Mouse (Mus musculus): ENCODE measurements around the gene Mybpc1. TPM values are rescaled to one million over a fixed set of nuclear protein-coding genes. Genes with fewer than 3 reads are reported as not detected.

Gene Mybpc1
- polyA plus RNA-seq, 1 experiment from 2014 or later = 4.5 TPM

DNA sequence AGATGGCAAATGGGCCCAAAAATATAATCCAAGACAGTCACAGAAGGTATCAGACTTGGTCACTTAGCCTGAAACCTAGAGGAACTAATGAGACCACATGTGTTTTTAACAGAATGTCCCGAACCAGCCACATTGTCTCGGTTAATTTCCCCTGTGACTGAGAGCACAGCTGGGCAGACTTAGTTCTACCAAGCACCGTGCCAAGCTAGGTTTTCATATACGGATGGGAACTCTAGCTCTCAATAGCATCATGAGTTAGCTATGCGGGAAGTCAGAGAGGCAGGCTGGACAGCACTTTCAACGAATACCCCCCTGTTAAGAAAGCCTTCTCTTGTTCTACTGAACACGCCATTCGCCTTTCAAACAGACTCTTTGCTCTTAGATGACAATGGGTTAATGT, 1.1 kb upstream of the Mybpc1 start:
- 0 out of 2 replicates have a peak, but pooled peaks cover 3% of the 10 kb centered on the region for H3K4me1 ChIP-seq (replicated peaks)
- ATAC-seq (replicated peaks; ENCODE audit: insufficient number of reproducible peaks, insufficient read depth, low FRiP score, low read depth) = no peak

DNA sequence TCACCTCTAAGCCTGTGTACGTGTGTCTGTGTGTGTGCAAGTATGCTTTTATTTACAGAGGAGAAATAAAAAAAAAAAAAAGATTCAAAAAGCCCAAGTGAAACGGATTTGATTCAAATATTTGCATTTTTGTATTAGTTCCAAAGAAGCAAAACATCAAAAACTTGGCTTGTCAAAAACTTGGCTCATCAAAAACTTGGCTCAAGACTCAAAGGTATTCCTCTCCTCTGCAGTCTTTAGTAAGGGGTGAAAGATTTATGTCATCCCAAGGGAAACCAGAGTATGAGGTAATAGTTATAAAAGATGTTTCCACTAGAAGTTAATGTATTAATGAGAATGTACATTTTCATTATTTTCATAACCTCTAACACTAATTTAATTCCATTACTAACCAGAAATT, 1.2 kb downstream of the Mybpc1 start:
- Histone ChIP-seq H3K9ac (no peak overlapping the region), H3K36me3 (no peaks in the 10 kb centered on the region), H3K27ac (no peak overlapping the region), H3K9me3 (replicated peaks) (no peaks in the 10 kb centered on the region), H3K4me2 (no peak overlapping the region), H3K4me3 (no peak overlapping the region), H3K4me1 (replicated peaks) (0 out of 2 replicates have a peak, but pooled peaks cover 3% of the 10 kb centered on the region), H3K27me3 (0 out of 2 replicates have a peak, but pooled peaks cover 3% of the 10 kb centered on the region)
- ATAC-seq (replicated peaks; ENCODE audit: insufficient number of reproducible peaks, insufficient read depth, low FRiP score, low read depth) = no peak
- 43% methylated on average over 2 of the region's 2 CpGs for WGBS

More for the DNA sequence above, 1.1 kb upstream of the Mybpc1 start:
- Histone ChIP-seq H3K4me3 (no peak overlapping the region), H3K36me3 (no peaks in the 10 kb centered on the region), H3K9ac (no peak overlapping the region), H3K27ac (no peak overlapping the region), H3K9me3 (replicated peaks) (no peaks in the 10 kb centered on the region), H3K4me2 (no peak overlapping the region), H3K27me3 (0 out of 2 replicates have a peak, but pooled peaks cover 3% of the 10 kb centered on the region)
- 82% methylated on average over 8 of the region's 8 CpGs for WGBS

DNA sequence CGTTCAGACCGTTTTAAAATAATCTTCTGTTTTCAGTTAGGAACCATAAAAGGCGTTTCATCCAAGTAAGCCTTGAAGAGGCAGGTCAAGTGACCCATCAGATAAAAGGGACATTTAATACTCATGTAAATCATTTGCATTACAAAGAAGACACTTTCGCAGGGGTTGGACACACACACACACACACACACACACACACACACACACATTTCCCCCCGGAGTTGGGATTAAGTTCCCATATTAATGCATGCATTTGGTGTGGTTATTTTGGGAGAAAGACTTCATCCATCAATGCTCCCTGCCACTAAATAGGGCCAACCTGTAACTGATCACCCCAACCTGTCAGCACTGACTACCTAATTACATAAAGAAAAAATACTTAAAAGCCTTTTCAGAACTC, 1.7 kb downstream of the Mybpc1 start:
- no peak overlapping the region for H3K9ac ChIP-seq
- H3K9me3 ChIP-seq (replicated peaks) = no peaks in the 10 kb centered on the region
- 53% methylated on average over 5 of the region's 5 CpGs for WGBS
- no peak for ATAC-seq (replicated peaks; ENCODE audit: insufficient number of reproducible peaks, insufficient read depth, low FRiP score, low read depth)
- H3K4me2 ChIP-seq = no peak overlapping the region
- H3K36me3 ChIP-seq = no peaks in the 10 kb centered on the region
- H3K27me3 ChIP-seq = 0 out of 2 replicates have a peak, but pooled peaks cover 3% of the 10 kb centered on the region
- 0 out of 2 replicates have a peak, but pooled peaks cover 3% of the 10 kb centered on the region for H3K4me1 ChIP-seq (replicated peaks)
- no peak overlapping the region for H3K4me3 ChIP-seq
- H3K27ac ChIP-seq = no peak overlapping the region

DNA sequence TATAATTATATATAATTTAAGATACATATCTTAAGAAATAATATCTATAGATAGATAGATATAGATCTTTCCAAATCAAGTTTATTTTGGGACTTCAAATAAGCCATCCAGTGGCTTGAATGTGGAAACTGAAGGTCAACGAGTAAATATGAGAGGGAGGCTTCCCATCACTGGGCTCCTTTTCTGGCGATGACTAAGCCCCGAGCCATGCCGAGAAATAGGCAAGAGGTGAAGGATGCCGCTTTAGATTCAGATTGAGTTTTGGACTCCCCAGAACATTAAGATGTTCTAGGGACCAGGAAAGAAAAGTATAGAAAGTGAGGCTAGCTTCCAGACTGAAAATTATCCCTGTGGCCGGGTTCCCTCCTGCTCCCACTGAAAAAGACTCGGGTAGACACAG, 4.4 kb downstream of the Mybpc1 start:
- WGBS = 83% methylated on average over 7 of the region's 7 CpGs

DNA sequence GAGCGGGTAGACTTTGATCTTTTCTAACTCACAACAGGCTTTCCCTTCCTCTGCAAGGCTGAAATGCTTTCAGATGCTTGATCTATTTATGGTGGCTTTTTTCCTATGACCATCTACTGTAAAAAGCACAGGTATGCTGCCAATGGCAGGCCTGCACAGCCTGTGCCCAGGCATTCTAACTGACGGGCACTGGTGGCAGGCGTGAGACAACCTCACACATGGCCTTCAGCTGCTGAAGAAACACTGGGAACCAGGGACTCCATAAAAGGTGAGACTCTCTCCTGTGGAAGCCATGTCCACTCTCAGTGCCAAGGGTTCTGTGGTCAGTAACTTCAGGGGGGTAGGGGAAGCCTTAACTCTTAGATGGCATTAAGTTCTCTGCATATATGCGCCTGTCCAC, 12.6 kb downstream of the Mybpc1 start:
- Histone ChIP-seq H3K27me3 (no peaks in the 10 kb centered on the region), H3K9ac (no peak overlapping the region), H3K4me1 (replicated peaks) (peaks cover 4% of the 10 kb centered on the region; the same call in 1 of the 2 replicates), H3K36me3 (no peaks in the 10 kb centered on the region), H3K4me3 (no peak overlapping the region), H3K9me3 (replicated peaks) (no peaks in the 10 kb centered on the region), H3K4me2 (no peak overlapping the region), H3K27ac (no peak overlapping the region)
- WGBS = 88% methylated on average over 4 of the region's 4 CpGs
- ATAC-seq (replicated peaks; ENCODE audit: insufficient number of reproducible peaks, insufficient read depth, low FRiP score, low read depth) = no peak

More for the DNA sequence above, 4.4 kb downstream of the Mybpc1 start:
- no peak for ATAC-seq (replicated peaks; ENCODE audit: insufficient number of reproducible peaks, insufficient read depth, low FRiP score, low read depth)
- Histone ChIP-seq H3K27me3 (0 out of 2 replicates have a peak, but pooled peaks cover 3% of the 10 kb centered on the region), H3K9ac (no peak overlapping the region), H3K27ac (no peak overlapping the region), H3K36me3 (no peaks in the 10 kb centered on the region), H3K9me3 (replicated peaks) (no peaks in the 10 kb centered on the region), H3K4me3 (no peak overlapping the region), H3K4me2 (no peak overlapping the region), H3K4me1 (replicated peaks) (0 out of 2 replicates have a peak, but pooled peaks cover 3% of the 10 kb centered on the region)

DNA sequence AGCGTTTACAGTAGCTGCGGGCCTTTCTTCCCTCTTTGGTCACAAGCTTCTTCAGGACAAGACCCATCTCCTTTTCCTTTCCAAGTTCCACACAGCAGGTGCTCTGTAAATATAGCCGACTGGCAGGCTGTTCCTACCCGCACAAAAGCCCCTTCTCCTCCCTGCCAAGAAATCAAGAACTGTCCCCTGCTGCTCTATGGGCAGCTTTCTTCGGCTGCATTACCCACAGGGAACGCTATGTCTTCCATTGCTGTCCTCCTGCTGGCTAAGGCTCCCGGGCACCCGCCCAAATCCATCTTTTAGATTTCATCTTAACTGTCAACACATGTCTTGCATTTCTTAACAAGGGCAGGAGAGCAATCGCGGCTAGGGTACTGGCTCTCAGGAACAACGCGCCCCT, 13.9 kb downstream of the Mybpc1 start:
- no peak overlapping the region for H3K4me2 ChIP-seq
- 56% methylated on average over 12 of the region's 12 CpGs for WGBS
- H3K9me3 ChIP-seq (replicated peaks) = no peaks in the 10 kb centered on the region
- H3K9ac ChIP-seq = no peak overlapping the region
- no peak for ATAC-seq (replicated peaks; ENCODE audit: insufficient number of reproducible peaks, insufficient read depth, low FRiP score, low read depth)
- H3K4me1 ChIP-seq (replicated peaks) = peaks cover 4% of the 10 kb centered on the region; the same call in 1 of the 2 replicates
- no peak overlapping the region for H3K4me3 ChIP-seq
- H3K27me3 ChIP-seq = no peaks in the 10 kb centered on the region
- no peaks in the 10 kb centered on the region for H3K36me3 ChIP-seq
- H3K27ac ChIP-seq = no peak overlapping the region

DNA sequence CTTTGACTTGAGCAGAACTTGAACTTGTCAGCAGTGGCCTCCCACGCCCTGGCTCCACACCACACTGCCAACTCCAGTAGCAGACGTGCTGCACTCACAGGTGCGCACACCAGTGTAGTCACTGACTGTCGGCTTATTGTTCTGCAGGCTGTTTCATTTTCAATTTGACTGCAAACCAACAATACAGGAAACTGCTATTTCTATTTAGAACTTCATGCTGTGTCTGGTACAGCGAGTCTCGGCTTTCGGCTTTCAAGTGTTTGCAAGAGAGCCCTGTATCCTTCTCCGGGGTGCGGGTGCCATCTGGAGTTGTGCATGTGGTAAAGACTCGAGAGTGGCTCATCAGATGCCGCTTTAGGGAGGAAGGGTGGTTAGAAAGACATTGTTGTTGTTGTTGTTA, 20.5 kb downstream of the Mybpc1 start:
- Histone ChIP-seq H3K36me3 (no peaks in the 10 kb centered on the region), H3K9me3 (replicated peaks) (no peaks in the 10 kb centered on the region), H3K27ac (no peak overlapping the region), H3K4me2 (no peak overlapping the region), H3K27me3 (no peaks in the 10 kb centered on the region), H3K9ac (no peak overlapping the region), H3K4me3 (no peak overlapping the region), H3K4me1 (replicated peaks) (no peaks in the 10 kb centered on the region)
- 90% methylated on average over 11 of the region's 11 CpGs for WGBS
- no peak for ATAC-seq (replicated peaks; ENCODE audit: insufficient number of reproducible peaks, insufficient read depth, low FRiP score, low read depth)

DNA sequence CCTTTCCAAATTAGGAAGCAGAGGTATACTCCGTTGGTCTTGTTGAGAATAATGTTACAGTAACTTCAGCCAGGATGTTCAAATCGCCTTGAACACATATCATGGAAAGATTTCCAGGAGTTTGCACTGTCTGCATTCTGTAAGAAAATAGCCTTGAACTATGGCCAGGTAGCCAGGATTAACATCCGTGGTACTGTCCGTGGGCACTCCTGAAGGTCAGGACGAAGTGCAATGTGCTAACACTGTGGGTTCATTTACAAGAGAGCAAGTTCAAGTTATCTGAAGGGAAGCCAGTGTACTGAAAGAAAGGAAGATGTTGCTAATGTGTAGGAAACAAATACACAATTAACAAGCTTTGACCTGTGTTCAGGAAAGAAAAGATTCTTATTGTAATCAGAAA, 24.2 kb downstream of the Mybpc1 start:
- H3K4me2 ChIP-seq = no peak overlapping the region

DNA sequence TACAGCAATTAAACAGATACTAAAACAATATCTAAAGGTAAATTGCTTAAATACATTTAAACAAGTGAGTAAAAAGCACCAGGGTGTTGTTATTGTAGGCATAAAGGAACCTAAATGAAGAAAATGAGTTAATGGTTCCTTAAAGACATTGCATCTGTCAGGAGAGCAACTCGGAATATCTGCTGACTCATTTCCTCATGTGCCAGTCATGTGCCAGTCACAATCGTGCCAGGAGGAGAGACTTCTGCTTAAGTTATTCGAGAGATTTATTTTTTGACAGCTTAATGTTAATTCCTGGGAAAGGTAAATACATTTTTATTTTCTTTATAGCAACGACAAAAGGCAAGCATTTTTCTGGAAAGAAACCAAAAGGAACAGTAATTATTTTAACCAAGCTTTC, 26.3 kb downstream of the Mybpc1 start:
- H3K36me3 ChIP-seq = no peaks in the 10 kb centered on the region
- no peak overlapping the region for H3K9ac ChIP-seq
- no peak for ATAC-seq (replicated peaks; ENCODE audit: insufficient number of reproducible peaks, insufficient read depth, low FRiP score, low read depth)
- H3K4me3 ChIP-seq = no peak overlapping the region
- H3K27me3 ChIP-seq = 0 out of 2 replicates have a peak, but pooled peaks cover 5% of the 10 kb centered on the region
- no peak overlapping the region for H3K4me2 ChIP-seq
- H3K4me1 ChIP-seq (replicated peaks) = no peaks in the 10 kb centered on the region
- 67% methylated on average over 4 of the region's 4 CpGs for WGBS
- H3K27ac ChIP-seq = no peak overlapping the region
- no peaks in the 10 kb centered on the region for H3K9me3 ChIP-seq (replicated peaks)

More for the DNA sequence above, 24.2 kb downstream of the Mybpc1 start:
- no peaks in the 10 kb centered on the region for H3K9me3 ChIP-seq (replicated peaks)
- no peaks in the 10 kb centered on the region for H3K27me3 ChIP-seq
- H3K9ac ChIP-seq = no peak overlapping the region
- no peak overlapping the region for H3K4me3 ChIP-seq
- H3K4me1 ChIP-seq (replicated peaks) = no peaks in the 10 kb centered on the region
- WGBS = 75% methylated on average over 5 of the region's 5 CpGs
- ATAC-seq (replicated peaks; ENCODE audit: insufficient number of reproducible peaks, insufficient read depth, low FRiP score, low read depth) = no peak
- no peak overlapping the region for H3K27ac ChIP-seq
- H3K36me3 ChIP-seq = no peaks in the 10 kb centered on the region

DNA sequence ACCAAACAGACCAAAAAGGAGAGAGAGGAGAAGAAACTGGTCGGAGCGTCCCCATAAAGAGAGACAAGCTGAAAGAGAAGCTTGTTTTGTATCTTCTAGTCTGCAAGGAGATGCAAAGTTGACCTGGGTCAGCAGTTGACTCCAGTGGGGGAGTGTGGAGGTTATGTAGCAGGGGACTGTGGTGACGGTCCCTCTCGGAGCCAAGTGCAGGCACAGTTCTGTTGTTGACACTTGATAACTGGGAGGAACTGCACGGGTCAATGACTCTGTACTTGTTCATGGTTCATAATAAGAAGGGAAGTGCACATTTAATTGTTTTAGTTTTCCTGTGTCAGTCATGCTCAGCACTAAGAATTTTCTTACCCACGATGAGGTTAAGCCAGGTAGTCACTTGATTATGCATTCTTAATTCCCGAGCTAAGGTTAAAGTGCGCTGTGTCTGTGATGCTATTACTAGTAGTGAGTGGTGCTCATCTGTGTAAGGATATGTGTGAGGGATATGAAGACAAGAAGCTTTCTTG, 30.8 kb downstream of the Mybpc1 start:
- Histone ChIP-seq H3K4me1 (replicated peaks) (no peaks in the 10 kb centered on the region), H3K4me2 (no peak overlapping the region), H3K27me3 (0 out of 2 replicates have a peak, but pooled peaks cover 5% of the 10 kb centered on the region), H3K9ac (no peak overlapping the region), H3K27ac (no peak overlapping the region), H3K4me3 (no peak overlapping the region), H3K36me3 (no peaks in the 10 kb centered on the region), H3K9me3 (replicated peaks) (no peaks in the 10 kb centered on the region)
- no peak for ATAC-seq (replicated peaks; ENCODE audit: insufficient number of reproducible peaks, insufficient read depth, low FRiP score, low read depth)
- 65% methylated on average over 8 of the region's 8 CpGs for WGBS

DNA sequence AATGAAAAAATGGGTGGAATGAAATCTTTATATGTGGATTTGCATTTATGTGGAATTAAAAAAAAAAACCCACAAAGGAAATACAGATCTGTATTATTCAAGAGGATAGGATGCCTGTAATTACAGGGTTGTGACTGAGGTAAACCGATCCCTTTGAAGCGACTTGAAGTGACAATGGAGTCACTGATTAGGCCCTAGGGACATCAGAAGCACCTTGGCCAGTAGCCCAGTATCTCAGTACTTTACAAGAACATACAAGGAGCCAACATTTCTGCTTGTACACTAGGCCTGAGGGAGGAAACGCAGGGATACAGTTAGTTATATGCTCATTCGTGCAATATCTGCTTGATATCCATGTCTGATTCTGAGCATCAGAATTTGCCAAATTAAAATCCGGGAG, 32.8 kb downstream of the Mybpc1 start:
- no peak overlapping the region for H3K4me3 ChIP-seq
- WGBS = 52% methylated on average over 5 of the region's 5 CpGs
- no peaks in the 10 kb centered on the region for H3K4me1 ChIP-seq (replicated peaks)
- H3K9me3 ChIP-seq (replicated peaks) = no peaks in the 10 kb centered on the region
- no peaks in the 10 kb centered on the region for H3K36me3 ChIP-seq
- no peak overlapping the region for H3K9ac ChIP-seq
- ATAC-seq (replicated peaks; ENCODE audit: insufficient number of reproducible peaks, insufficient read depth, low FRiP score, low read depth) = no peak
- no peak overlapping the region for H3K27ac ChIP-seq
- H3K4me2 ChIP-seq = no peak overlapping the region
- 0 out of 2 replicates have a peak, but pooled peaks cover 13% of the 10 kb centered on the region for H3K27me3 ChIP-seq

DNA sequence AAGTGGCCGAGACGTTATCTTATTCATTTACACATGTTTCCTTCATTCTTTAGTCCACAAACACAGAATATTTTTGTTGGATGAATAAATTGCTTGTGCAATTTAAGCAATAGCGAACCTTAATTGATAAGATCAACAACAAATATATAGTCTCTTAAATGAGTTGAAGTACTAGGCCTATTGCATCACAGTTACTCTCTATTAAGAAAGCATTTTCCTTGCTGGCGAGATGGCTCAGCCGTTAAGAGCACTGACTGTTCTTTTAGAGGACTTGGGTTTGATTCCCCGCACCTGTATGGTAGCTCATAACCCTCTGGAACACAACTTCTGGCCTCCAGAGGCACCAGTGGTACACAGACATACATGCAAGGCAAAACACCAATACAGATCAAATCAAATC, 47.9 kb downstream of the Mybpc1 start:
- Histone ChIP-seq H3K4me1 (replicated peaks) (no peaks in the 10 kb centered on the region), H3K4me2 (no peak overlapping the region), H3K9ac (no peak overlapping the region), H3K9me3 (replicated peaks) (no peaks in the 10 kb centered on the region), H3K27ac (no peak overlapping the region), H3K36me3 (no peaks in the 10 kb centered on the region), H3K4me3 (no peak overlapping the region), H3K27me3 (no peaks in the 10 kb centered on the region)
- WGBS = 85% methylated on average over 6 of the region's 6 CpGs
- no peak for ATAC-seq (replicated peaks; ENCODE audit: insufficient number of reproducible peaks, insufficient read depth, low FRiP score, low read depth)

Data from heart, embryonic 15.5 days (tissue).